Mouse (Mus musculus) forelimb bud, embryonic 11.5 days (tissue): ENCODE data around the gene Adgre5.

ENCODE experiments used
- DNase-seq: peaks from one replicate; pipeline ENCODE4 v3.0.0-alpha.2; 2012; ENCODE audit warnings: low read depth, low spot score

The Adgre5 gene

DNA sequence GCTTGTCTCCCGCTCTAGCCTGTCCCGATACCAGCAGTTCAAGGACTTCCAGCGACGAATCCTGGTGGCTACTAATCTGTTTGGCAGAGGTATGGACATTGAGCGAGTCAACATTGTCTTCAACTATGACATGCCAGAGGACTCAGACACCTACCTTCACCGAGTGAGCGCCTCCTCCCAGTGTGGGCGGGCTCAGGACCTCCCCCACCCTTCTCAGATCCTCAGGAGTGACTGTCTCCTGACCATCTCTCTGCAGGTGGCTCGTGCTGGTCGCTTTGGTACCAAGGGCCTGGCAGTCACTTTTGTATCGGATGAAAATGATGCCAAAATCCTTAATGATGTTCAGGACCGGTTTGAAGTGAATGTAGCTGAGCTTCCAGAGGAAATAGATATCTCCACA is 18.5 kb downstream of the Adgre5 start:
- no peak for DNase-seq

DNA sequence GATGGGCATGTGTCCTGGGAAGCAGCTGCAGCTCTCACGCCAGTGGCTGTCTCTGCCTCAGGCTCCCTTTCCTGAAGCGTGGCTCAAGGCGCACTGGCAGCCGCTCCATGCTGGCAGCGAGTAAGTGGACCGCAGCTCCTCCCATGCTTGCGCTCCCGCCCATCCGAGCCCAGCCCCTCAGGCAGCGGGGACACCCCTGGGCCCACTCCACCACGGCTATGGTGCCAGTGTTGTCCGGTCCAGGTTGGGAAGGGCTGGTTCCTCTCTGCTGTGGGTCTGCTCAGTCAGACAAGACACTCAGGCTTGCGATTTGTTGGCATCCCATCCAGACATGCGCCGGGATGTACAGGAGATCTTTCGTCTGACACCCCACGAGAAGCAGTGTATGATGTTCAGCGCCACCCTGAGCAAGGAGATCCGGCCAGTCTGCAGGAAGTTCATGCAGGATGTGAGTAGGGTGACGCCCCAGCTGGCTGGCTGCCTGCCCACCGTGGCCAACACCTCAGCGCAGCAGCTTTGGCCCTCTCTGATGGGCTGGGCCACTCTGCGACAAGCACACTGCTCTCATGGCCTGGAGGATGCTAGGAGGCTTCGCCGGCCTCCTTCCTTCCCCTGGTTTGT is 19.6 kb downstream of the Adgre5 start:
- no peak for DNase-seq

- no peak for DNase-seq
These were observed 21.4 kb downstream of the Adgre5 start for GRCm38 (mm10) chr8:83719693-83720092.

GRCm38 (mm10) chr8:83719048-83719447 is 22.1 kb downstream of the Adgre5 start:
- DNase-seq: no peak

GRCm38 (mm10) chr8:83716563-83716962 is 24.6 kb downstream of the Adgre5 start:
- DNase-seq: no peak

DNA sequence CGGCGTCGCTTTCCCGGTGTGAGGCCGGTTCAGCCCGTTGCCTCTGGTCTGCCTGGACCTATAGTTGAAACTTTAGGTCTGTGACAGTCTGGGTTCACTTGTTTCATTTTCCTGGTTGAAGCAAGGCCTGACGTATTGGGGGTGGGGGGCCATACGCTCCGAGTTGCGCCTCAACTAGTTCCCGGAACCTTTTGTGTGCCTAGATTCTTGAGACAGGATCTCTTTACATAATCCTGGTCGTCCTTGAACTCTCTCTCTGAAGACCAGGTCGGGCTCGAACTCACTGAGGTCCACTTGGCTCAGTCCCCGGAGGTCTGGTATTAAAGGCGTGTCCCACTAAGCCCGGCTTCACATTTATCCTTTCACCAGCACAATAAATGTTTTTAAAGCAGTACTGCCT is 25.4 kb downstream of the Adgre5 start:
- DNase-seq: no peak

GRCm38 (mm10) chr8:83715031-83715690 is 26.0 kb downstream of the Adgre5 start, which contains the start of gene Ddx39:
TSS of gene Ddx39 (plus strand) at chr8:83715177.
- peak; percentile 98 for DNase-seq

- DNase-seq: no peak
These were observed 26.5 kb downstream of the Adgre5 start for GRCm38 (mm10) chr8:83714676-83715030.

GRCm38 (mm10) chr8:83707554-83707953 is 33.6 kb downstream of the Adgre5 start:
- DNase-seq: no peak

- no peak for DNase-seq
These were observed 34.7 kb downstream of the Adgre5 start for GRCm38 (mm10) chr8:83706411-83706810.

- no peak for DNase-seq
These were observed 37.7 kb downstream of the Adgre5 start for GRCm38 (mm10) chr8:83703426-83703825.

DNA sequence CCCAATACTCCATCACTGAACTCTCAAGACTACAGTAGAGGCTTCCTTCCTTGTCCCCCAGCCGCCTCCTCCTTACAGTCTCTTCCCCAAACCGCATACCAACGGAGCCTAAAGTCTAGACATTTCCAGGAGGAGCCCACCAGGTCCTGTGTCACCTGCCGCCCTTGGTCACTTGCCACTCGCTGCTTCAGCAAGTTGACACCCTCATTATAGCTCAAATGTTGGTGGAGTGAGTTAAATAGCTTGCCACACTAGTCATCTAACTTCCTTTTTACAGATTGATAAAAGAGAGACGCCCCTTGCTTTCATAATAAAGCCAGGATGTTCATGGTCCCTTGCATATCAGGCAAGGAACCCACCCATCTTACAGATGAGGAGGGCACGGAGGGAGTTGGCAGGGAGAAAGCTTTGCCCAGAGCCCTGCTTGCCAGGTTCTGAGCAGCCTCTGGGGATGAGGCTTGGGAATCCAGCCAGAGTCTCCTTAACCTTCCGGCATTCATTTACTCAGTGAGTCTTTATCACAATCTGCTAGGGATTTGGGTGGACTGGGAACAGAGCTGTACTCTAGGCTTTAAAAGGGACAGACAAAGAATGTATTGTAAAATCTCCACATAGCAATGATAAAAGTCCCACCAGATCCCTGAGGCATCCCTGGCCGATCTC is 40.6 kb downstream of the Adgre5 start:
- no peak for DNase-seq

GRCm38 (mm10) chr8:83699566-83699965 is 41.6 kb downstream of the Adgre5 start:
- DNase-seq: peak; percentile 40

GRCm38 (mm10) chr8:83698661-83699453 is 42.3 kb downstream of the Adgre5 start, which contains the start of gene Pkn1:
TSS of gene Pkn1 (minus strand) at chr8:83699179.
- DNase-seq: peak; percentile 65

DNA sequence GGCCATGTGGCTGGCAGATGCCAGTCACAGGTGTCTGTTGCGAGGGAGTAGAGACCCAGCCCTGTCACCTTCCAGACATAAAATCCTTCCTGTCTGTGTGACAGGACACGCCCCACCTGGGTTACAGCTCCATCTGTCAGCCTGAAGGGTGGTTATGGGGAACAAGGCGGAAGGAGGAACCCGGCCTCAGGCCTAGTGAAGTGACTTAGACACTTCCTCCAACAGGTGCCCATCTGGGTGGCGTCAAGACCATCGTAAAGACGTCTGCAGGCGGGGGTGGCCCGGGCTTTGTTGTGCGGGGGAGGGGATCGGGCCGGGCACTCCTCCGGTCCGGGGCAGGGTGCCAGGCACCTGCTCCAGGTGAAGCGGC is 42.9 kb downstream of the Adgre5 start:
- DNase-seq: no peak

- no peak for DNase-seq
These were observed 43.5 kb downstream of the Adgre5 start for GRCm38 (mm10) chr8:83697374-83698220.

DNA sequence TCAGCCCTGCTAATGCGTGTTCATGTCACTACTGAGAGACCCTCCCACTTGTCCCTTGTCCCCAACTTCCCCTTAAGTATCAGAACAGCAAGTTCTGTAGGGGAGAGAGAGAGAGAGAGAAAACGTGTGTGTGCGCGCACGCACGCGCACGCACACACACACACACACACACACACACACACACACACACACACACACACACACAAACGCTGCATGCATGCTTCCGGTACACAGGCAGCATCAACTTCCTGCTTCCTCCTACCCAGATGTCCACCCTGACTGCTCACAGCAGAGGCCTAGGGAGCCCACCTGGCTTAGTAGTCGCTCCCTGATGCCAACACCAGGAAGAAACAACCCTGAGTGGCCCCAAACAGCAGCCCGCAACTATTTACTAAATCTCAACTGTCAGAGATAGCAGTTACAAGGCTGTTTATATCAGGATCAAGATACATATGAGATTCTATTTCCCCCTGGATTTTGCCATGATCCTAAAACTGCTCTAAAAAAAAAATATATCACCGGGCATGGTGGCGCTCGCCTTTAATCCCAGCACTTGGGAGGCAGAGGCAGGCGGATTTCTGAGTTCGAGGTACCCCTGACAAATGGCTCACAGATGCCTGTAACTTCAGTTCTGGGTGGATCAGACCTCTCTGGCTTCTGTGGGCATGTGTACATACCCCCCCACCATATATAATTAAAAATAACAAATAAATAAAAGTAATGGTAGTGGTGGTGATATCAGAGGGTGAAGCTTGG is 45.6 kb downstream of the Adgre5 start:
- no peak for DNase-seq

- DNase-seq: no peak
These were observed 46.6 kb downstream of the Adgre5 start for GRCm38 (mm10) chr8:83694369-83695160.

DNA sequence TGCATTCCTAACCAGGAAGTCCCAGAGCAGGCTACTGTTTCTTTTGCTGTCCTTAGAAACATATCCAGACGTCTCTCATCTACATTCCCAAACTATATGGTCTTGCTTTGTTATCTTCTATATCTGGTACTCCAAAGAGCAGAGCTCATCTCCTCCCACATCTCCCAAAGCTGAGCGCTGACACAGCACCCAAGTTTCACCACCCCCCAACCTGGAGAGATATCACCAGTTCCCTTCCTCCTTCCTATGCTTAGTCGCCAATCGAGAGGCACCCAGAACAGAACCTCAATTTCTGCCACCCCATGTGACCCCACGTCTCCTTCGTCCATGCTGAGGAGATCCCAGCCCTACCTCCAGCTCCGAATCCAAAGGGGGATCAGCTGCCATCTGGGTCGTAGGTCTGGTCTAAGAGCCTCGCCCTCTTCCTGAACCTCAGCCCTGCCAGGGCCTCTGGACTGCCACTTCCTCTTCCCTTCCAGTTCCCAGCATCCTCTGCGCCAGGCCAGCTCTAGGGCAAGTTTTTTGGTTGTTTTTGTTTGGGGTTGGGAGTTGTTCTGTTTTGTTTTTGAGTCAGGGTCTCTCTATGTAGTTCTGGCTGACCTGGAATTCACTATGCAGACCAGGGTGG is 47.4 kb downstream of the Adgre5 start:
- DNase-seq: no peak
